Mouse (Mus musculus) kidney, adult 2 months (tissue): ENCODE results near the gene Mrpl33. TPM values are rescaled to one million over a fixed set of nuclear protein-coding genes. Genes with fewer than 3 reads are reported as not detected.

Experiments used
- DNase-seq: peaks from one replicate; pipeline ENCODE4 v3.0.0; 2021
- H3K27ac ChIP-seq: fragments of 200-500 bp; 2 replicates; pipeline ENCODE4 v1.5.1; 2012; ENCODE audit warnings: low read depth, low read length, control low read depth, inconsistent platforms; ENCODE audit not compliant: insufficient read depth
- H3K27me3 ChIP-seq: fragments of 200-500 bp; replicated peaks from 2 replicates; pipeline ENCODE4 v1.6.1; 2012; ENCODE audit warnings: mild to moderate bottlenecking, moderate library complexity, low read length, inconsistent platforms; ENCODE audit not compliant: control insufficient read depth, insufficient read depth
- H3K36me3 ChIP-seq: fragments of 200-500 bp; 2 replicates; pipeline ENCODE4 v1.6.1; 2012; ENCODE audit warnings: mild to moderate bottlenecking, moderate library complexity, low read length, inconsistent platforms; ENCODE audit not compliant: control insufficient read depth, insufficient read depth
- H3K4me1 ChIP-seq: fragments of 200-500 bp; 2 replicates; pipeline ENCODE4 v1.6.1; 2011; ENCODE audit warnings: low read length; ENCODE audit not compliant: control insufficient read depth, insufficient read depth
- H3K4me3 ChIP-seq: fragments of 200-500 bp; 2 replicates; pipeline ENCODE4 v1.5.1; 2011; ENCODE audit warnings: mild to moderate bottlenecking, low read depth, low read length, control low read depth; ENCODE audit not compliant: insufficient read depth
- CTCF ChIP-seq: fragments of 200-500 bp; conservative IDR thresholded peaks from 2 replicates; pipeline ENCODE4 v1.5.1; 2011; ENCODE audit warnings: low read depth, mild to moderate bottlenecking, control low read depth, low read length, moderate library complexity, mixed read lengths; ENCODE audit not compliant: insufficient read depth, insufficient read length
- POLR2A ChIP-seq: fragments of 200-500 bp; IDR thresholded peaks from one replicate; pipeline ENCODE4 v1.6.1; 2011; ENCODE audit warnings: low read depth, low read length, control low read depth
- WGBS: fragments of 180-500 bp; shearing (Covaris S2); methylation state at CpG from one replicate; pipeline ENCODE4 v1.1.7; 2018; 5-methylcytosine and 5-hydroxymethylcytosine counted together
- polyA plus RNA-seq: library from polyadenylated mRNA; depleted of rRNA; stranded (reverse); fragments of >200 nt; gene quantifications from 2 replicates; pipeline ENCODE4 v1.2.3, GENCODE M21; 2012

Mrpl33 gene
- polyA plus RNA-seq, 1 experiment, result 34.3 TPM

DNA sequence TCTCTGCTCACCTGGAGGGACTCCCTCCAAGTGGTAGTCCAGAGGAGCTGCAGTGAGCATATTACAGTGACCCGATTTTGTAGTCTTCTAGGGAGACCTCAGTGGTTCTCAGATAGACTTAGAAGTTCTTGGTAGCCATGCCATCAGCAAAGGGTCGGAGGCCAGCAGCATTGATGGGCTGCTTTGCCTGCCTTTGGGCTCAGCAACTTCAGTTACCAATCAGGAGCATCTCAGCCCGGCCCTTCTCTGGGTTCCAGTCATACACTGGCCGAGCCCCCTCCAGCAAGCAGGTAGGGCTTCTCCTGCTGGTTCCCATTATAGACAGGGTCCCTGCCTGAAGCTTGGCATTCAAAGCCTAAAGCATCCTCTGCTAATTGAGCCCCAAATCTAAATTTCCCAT lies 867 bp upstream of the Mrpl33 start:
- no peak for DNase-seq
- Histone ChIP-seq H3K27ac (no peak overlapping the region), H3K4me3 (no peak overlapping the region), H3K27me3 (no peaks in the 10 kb centered on the region), H3K36me3 (no peaks in the 10 kb centered on the region), H3K4me1 (0 out of 2 replicates have a peak, but pooled peaks cover 3% of the 10 kb centered on the region)
- 83% methylated on average over 4 of the region's 4 CpGs for WGBS
- TF ChIP-seq CTCF, result no peak
- no peak for TF ChIP-seq POLR2A

DNA sequence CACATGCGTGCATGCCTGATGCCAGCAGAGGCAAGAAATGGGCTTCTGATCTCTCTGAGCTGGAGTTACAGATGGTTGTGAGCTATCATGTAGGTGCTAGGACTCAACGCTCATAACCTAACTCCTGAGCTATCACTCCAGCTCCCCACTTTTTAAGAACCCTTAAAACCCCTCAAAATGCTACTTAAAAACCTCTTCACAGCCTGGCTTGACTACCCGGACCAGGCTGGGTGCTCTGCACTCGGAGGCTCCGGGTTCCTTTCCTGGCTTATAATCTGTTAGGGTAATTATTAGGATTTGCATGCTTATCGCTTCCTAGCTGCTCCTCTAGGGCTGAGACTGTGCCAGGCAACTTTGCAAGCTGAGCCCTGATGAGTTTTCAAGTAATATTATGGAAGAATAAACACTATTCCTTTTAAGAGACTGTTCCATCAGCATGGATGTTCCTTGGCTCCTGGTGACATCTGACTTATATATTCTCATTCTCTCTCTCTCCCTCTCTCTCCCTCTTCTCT lies 752 bp downstream of the Mrpl33 start:
- Histone ChIP-seq H3K27me3 (no peaks in the 10 kb centered on the region), H3K4me3 (no peak overlapping the region), H3K4me1 (0 out of 2 replicates have a peak, but pooled peaks cover 3% of the 10 kb centered on the region), H3K27ac (no peak overlapping the region), H3K36me3 (no peaks in the 10 kb centered on the region)
- no peak for DNase-seq
- TF ChIP-seq POLR2A, result no peak
- TF ChIP-seq CTCF, result no peak
- 86% methylated on average over 6 of the region's 6 CpGs for WGBS

DNA sequence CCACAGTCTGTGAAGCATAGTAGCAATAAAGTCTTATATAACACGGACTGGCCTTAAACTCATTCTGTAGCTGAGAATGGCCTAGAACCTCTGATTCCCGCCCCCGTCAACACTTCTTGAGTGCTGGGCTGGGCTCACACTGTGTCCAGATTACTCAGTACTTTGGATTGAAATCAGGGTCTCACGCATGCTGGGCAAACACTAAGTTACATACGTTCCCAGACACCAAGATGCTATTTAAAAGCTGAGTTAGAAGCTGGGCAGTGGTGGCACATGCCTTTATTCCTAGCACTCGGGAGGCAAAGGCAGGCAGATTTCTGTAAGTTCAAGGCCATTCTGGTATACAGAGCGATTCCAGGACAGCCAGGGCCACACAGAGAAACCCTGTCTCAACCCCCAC lies 1.4 kb downstream of the Mrpl33 start:
- no peak for TF ChIP-seq POLR2A
- H3K27ac ChIP-seq, result no peak overlapping the region
- no peak for DNase-seq
- H3K27me3 ChIP-seq, result no peaks in the 10 kb centered on the region
- no peak overlapping the region for H3K4me3 ChIP-seq
- no peaks in the 10 kb centered on the region for H3K36me3 ChIP-seq
- 91% methylated on average over 7 of the region's 7 CpGs for WGBS
- 0 out of 2 replicates have a peak, but pooled peaks cover 3% of the 10 kb centered on the region for H3K4me1 ChIP-seq

DNA sequence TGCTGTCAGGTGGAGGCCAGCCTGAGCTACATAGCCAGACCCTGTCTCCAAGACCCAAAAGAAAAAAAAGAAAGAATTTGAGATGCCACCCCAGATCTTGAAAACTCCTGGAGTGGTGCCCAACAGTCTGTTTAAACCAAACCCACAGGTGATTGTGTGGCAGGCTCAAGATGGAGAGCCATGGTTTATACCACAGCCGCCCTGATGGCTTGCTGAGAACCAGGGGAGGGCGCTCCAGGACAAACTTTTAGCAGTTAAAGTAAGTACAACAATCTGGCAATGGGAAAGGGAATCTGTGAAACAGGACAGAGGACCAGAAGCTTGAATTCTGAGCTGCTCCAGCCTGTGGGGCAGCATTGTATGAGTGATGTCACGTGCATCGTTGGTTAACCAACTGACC lies 1.8 kb downstream of the Mrpl33 start:
- H3K27me3 ChIP-seq, result no peaks in the 10 kb centered on the region
- no peak overlapping the region for H3K27ac ChIP-seq
- 77% methylated on average over 4 of the region's 4 CpGs for WGBS
- H3K36me3 ChIP-seq, result no peaks in the 10 kb centered on the region
- 0 out of 2 replicates have a peak, but pooled peaks cover 3% of the 10 kb centered on the region for H3K4me1 ChIP-seq
- no peak overlapping the region for H3K4me3 ChIP-seq
- peak; percentile 37 for DNase-seq
- peak; percentile 37; the same call in 1 of the 2 replicates for TF ChIP-seq CTCF
- TF ChIP-seq POLR2A, result no peak

DNA sequence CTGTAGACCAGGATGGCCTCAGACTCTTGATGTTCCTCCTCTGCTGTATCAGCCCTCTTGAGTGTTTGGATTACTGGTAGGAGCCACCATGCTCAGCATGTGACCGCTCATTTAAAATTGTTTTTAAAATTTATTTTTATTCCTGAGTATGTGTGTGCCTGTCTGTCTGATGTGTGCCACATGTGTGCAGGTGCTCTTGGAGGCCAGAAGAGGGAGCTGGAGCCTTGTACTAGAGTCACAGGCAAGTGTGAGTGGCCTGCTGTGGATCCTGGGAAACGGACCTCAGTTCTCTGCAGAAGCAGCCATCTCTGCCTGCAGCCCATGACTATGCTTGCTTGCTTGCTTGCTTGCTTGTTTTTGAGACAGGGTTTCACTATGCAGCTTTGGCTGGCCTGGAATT lies 2.4 kb downstream of the Mrpl33 start:
- no peak overlapping the region for H3K4me3 ChIP-seq
- 92% methylated on average over 2 of the region's 2 CpGs for WGBS
- no peak overlapping the region for H3K27ac ChIP-seq
- no peaks in the 10 kb centered on the region for H3K36me3 ChIP-seq
- no peak for DNase-seq
- 0 out of 2 replicates have a peak, but pooled peaks cover 3% of the 10 kb centered on the region for H3K4me1 ChIP-seq
- TF ChIP-seq CTCF, result 0 out of 2 replicates have a peak, but pooled peaks have one; percentile 25
- TF ChIP-seq POLR2A, result no peak
- H3K27me3 ChIP-seq, result no peaks in the 10 kb centered on the region

DNA sequence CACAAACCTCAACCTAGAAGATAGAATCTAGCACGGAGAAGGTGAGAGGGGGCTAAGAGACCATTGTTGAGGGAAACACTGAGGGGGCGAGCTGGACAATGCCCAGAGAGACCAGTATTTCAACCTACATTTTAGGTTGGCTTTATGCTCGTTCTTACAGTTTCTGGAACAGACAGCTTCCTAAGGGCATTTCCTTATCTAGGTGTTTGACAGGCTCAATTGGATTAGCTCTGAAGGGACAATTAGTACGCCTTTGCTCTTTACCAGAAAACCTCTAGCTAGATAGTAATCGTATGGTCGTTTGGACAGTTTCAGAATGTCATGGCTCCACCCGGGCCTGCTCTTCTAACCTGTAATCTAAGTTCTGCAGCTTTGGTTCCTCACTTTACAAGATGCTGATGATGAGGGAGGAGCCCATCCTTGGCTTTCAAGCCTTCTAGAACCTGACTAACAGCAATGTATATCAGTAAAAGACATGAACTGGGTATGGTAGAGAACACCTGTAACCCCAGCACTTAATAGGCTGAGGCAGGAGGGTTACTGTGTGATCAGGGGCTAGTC lies 4.5 kb downstream of the Mrpl33 start:
- Histone ChIP-seq H3K4me1 (0 out of 2 replicates have a peak, but pooled peaks cover 3% of the 10 kb centered on the region), H3K27ac (no peak overlapping the region), H3K4me3 (no peak overlapping the region), H3K27me3 (no peaks in the 10 kb centered on the region), H3K36me3 (no peaks in the 10 kb centered on the region)
- DNase-seq, result no peak
- TF ChIP-seq POLR2A (no peak), CTCF (no peak)
- 88% methylated on average over 7 of the region's 7 CpGs for WGBS

DNA sequence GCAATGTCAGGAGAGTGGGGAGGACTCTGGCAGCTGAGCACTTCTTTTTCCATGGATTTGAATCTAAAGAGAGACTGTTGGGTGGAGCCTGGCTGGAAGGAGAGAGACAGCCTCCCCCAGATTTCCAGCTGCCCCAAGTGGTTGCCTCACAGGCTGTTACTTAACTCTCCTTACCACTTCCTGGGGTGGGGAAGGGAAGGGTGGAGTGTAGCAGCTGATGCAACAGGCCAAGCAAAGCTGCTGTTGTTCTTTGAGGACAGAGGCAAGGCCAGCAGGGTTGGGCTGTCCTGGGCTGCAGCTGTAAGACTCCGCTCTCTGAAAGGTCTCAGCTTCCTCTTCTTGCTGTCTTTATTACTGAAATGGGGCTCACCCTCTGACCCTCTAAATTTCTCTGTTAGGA lies 5.6 kb downstream of the Mrpl33 start:
- H3K4me3 ChIP-seq, result no peak overlapping the region
- no peaks in the 10 kb centered on the region for H3K36me3 ChIP-seq
- TF ChIP-seq POLR2A (no peak), CTCF (no peak)
- peak; percentile 37 for DNase-seq
- H3K4me1 ChIP-seq, result 0 out of 2 replicates have a peak, but pooled peaks cover under 1% of the 10 kb centered on the region
- H3K27ac ChIP-seq, result no peak overlapping the region
- WGBS, result 77% methylated on average over 1 of the region's 1 CpGs
- no peaks in the 10 kb centered on the region for H3K27me3 ChIP-seq

DNA sequence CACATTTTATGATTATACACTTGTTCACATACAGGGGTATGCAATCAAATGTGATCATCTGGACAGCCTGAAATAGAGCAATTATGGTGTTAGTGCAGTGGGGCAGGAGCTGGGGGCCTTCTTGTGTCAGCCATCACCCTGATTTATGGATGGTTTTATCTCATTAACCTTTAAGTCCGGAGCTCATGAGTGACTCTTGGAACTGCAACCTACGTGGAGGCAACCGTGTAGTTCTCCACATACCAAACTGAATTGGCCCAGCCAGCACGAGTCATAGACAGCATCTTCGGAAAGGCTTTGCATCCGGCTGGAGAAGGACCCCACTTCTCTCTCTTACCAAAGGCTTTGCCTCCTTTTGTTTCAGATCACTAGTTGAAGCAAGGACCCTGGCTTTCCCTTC lies 7.0 kb downstream of the Mrpl33 start:
- Histone ChIP-seq H3K4me3 (no peak overlapping the region), H3K4me1 (no peaks in the 10 kb centered on the region), H3K27ac (no peak overlapping the region), H3K27me3 (no peaks in the 10 kb centered on the region), H3K36me3 (no peaks in the 10 kb centered on the region)
- TF ChIP-seq POLR2A (no peak), CTCF (no peak)
- no peak for DNase-seq
- 65% methylated on average over 6 of the region's 6 CpGs for WGBS
